Mouse (Mus musculus): Measurements from ENCODE around the gene Osbpl9.

DNA sequence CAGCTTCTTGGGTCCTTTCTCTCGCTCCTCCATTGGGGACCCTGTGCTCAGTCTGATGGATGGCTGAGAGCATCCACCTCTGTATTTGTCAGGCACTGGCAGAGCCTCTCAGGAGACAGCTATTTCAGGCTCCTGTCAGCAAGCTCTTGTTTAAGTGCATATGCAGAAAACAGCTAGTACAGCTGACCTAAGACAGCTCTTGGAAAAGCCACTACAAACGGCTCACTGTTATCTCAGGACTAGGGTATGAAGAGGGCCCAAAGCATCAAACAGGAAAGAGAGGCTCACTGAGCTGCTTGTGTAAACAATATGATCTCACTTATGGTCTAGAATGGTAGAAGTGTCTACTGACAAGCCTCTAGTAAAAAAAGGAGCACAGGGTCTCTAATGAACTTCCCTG lies 107.8 kb downstream of the Osbpl9 start:
- TF ChIP-seq GATA1 (IDR thresholded peaks at IDR 0.05; ENCODE audit: borderline replicate concordance, low read length), result no peak
- TF ChIP-seq FLI1 (IDR thresholded peaks at IDR 0.05; ENCODE audit: low read length), result no peak

Measured in megakaryocyte, embryonic 14.5 days (primary cell).